Mouse (Mus musculus) forebrain, postnatal 0 days (tissue): ENCODE data around the gene Cst12. TPM values are rescaled to one million over a fixed set of nuclear protein-coding genes. Genes with fewer than 3 reads are reported as not detected.
"Not testable (repeated sequence)": the region's sequence is repeated elsewhere in the genome, so short reads cannot be mapped to it uniquely, and the experiment has no call there.

Experiments used
- ATAC-seq: fragments of 200-750 bp; cut with Nextera tagmentation; 2 replicates; pipeline ENCODE4 v1.8.0; 2017; ENCODE audit warnings: mild to moderate bottlenecking, moderate library complexity
- DNase-seq: peaks from one replicate; pipeline ENCODE4 v3.0.0-alpha.2; 2015
- H3K27ac ChIP-seq: fragments of 300-500 bp; sonication (generic); 2 replicates; pipeline ENCODE4 v1.5.1; 2014; ENCODE audit warnings: low read depth, mild to moderate bottlenecking, antibody characterized with exemption, low read length, moderate library complexity, mixed read lengths
- H3K27me3 ChIP-seq: fragments of 300-500 bp; sonication (generic); 2 replicates; pipeline ENCODE4 v1.6.1; 2014; ENCODE audit warnings: mild to moderate bottlenecking, low read length, mixed read lengths; ENCODE audit not compliant: insufficient read depth
- H3K36me3 ChIP-seq: fragments of 300-500 bp; sonication (generic); 2 replicates; pipeline ENCODE4 v1.6.1; 2014; ENCODE audit warnings: mild to moderate bottlenecking, moderate library complexity; ENCODE audit not compliant: insufficient read depth
- H3K4me1 ChIP-seq: fragments of 300-500 bp; sonication (generic); 2 replicates; pipeline ENCODE4 v1.6.1; 2014; ENCODE audit warnings: antibody characterized with exemption; ENCODE audit not compliant: insufficient read depth
- H3K4me2 ChIP-seq: fragments of 300-500 bp; sonication (generic); 2 replicates; pipeline ENCODE4 v1.6.1; 2014; ENCODE audit warnings: low read depth, mild to moderate bottlenecking, moderate library complexity
- H3K4me3 ChIP-seq: fragments of 300-500 bp; sonication (generic); 2 replicates; pipeline ENCODE4 v1.5.1; 2014; ENCODE audit warnings: low read depth, low read length, mixed read lengths
- H3K9ac ChIP-seq: fragments of 300-500 bp; sonication (generic); 2 replicates; pipeline ENCODE4 v1.6.1; 2014; ENCODE audit warnings: mild to moderate bottlenecking
- H3K9me3 ChIP-seq: fragments of 300-500 bp; sonication (generic); 2 replicates; pipeline ENCODE4 v1.6.1; 2016; ENCODE audit warnings: low read length
- CTCF ChIP-seq: sonication (generic); IDR thresholded peaks from 2 replicates; pipeline ENCODE4 v1.5.1; 2016; ENCODE audit warnings: antibody characterized with exemption, control low read depth, low read depth
- WGBS: fragments of 180-500 bp; shearing (Covaris S2); extraction: QIAGEN DNeasy Blood & Tissue Kit; methylation state at CpG from one replicate; pipeline ENCODE4 v1.1.7; 2014; 5-methylcytosine and 5-hydroxymethylcytosine counted together
- polyA plus RNA-seq: library from polyadenylated mRNA; unstranded; fragments of >200 nt; fragmentation: Nextera tagmentation; extraction: Ambion mirVana; gene quantifications from 2 replicates; pipeline ENCODE4 v1.2.1, GENCODE M21; 2015
- total RNA-seq: library from RNA; depleted of rRNA; stranded (reverse); fragments of >200 nt; gene quantifications from 2 replicates; pipeline ENCODE4 v1.2.3, GENCODE M21; 2014

Gene Cst12
- total and polyA plus RNA-seq, 2 experiments from 2014 or later: not detected

- Histone ChIP-seq H3K27me3 (no peaks in the 10 kb centered on the region), H3K27ac (no peak overlapping the region), H3K4me2 (no peak overlapping the region), H3K36me3 (no peaks in the 10 kb centered on the region), H3K9me3 (no peaks in the 10 kb centered on the region), H3K9ac (no peak overlapping the region), H3K4me1 (no peaks in the 10 kb centered on the region), H3K4me3 (no peak overlapping the region)
- WGBS: 88% methylated on average over 1 of the region's 1 CpGs
- ATAC-seq (no peak), DNase-seq (no peak)
- no peak for TF ChIP-seq CTCF
Measured at GRCm38 (mm10) chr2:148763648-148764388, 25.3 kb upstream of the Cst12 start.

- not testable (repeated sequence) for H3K9ac ChIP-seq, H3K36me3 ChIP-seq, H3K9me3 ChIP-seq, H3K27ac ChIP-seq, H3K4me2 ChIP-seq, ATAC-seq, H3K4me3 ChIP-seq, DNase-seq, H3K4me1 ChIP-seq, H3K27me3 ChIP-seq
- 82% methylated on average over 4 of the region's 4 CpGs for WGBS
Measured at GRCm38 (mm10) chr2:148771397-148771796, 17.8 kb upstream of the Cst12 start, which contains the start of gene Cst11. TSS of gene Cst11 (minus strand) at chr2:148771497.

GRCm38 (mm10) chr2:148781709-148782108 is 7.5 kb upstream of the Cst12 start, which contains the start of gene 8030411F24Rik:
TSS of gene 8030411F24Rik (plus strand) at chr2:148782009.
- Histone ChIP-seq H3K36me3 (no peaks in the 10 kb centered on the region), H3K27ac (no peak within 1 kb of the TSS), H3K27me3 (no peaks in the 10 kb centered on the region), H3K9me3 (no peaks in the 10 kb centered on the region), H3K9ac (no peak within 1 kb of the TSS), H3K4me2 (no peak within 1 kb of the TSS), H3K4me1 (no peaks in the 10 kb centered on the region), H3K4me3 (no peak within 1 kb of the TSS)
- ATAC-seq: no peak
- TF ChIP-seq CTCF: no peak
- no peak for DNase-seq
- WGBS: 13% methylated on average over 1 of the region's 1 CpGs

- DNase-seq (no peak), ATAC-seq (no peak)
- Histone ChIP-seq H3K4me1 (no peaks in the 10 kb centered on the region), H3K4me2 (no peak within 1 kb of the TSS), H3K9ac (no peak within 1 kb of the TSS), H3K27me3 (no peaks in the 10 kb centered on the region), H3K36me3 (no peaks in the 10 kb centered on the region), H3K27ac (no peak within 1 kb of the TSS), H3K4me3 (no peak within 1 kb of the TSS), H3K9me3 (no peaks in the 10 kb centered on the region)
- no peak for TF ChIP-seq CTCF
- WGBS: 87% methylated on average over 1 of the region's 1 CpGs
Measured at GRCm38 (mm10) chr2:148798485-148798884, 9.3 kb downstream of the Cst12 start, which contains the start of gene Cst8. TSS of gene Cst8 (plus strand) at chr2:148798785.

GRCm38 (mm10) chr2:148801491-148801921 is 12.3 kb downstream of the Cst12 start:
- TF ChIP-seq CTCF: no peak
- ATAC-seq: no peak
- Histone ChIP-seq H3K27ac (no peak overlapping the region), H3K36me3 (no peaks in the 10 kb centered on the region), H3K9me3 (no peaks in the 10 kb centered on the region), H3K4me1 (no peaks in the 10 kb centered on the region), H3K4me3 (no peak overlapping the region), H3K9ac (no peak overlapping the region), H3K27me3 (no peaks in the 10 kb centered on the region), H3K4me2 (no peak overlapping the region)
- WGBS: 53% methylated on average over 3 of the region's 3 CpGs
- no peak for DNase-seq

- 79% methylated on average over 6 of the region's 6 CpGs for whole genome bisulfite sequencing
- Histone ChIP-seq H3K36me3 (no peaks in the 10 kb centered on the region), H3K9ac (no peak overlapping the region), H3K27me3 (no peaks in the 10 kb centered on the region), H3K4me3 (no peak overlapping the region), H3K27ac (no peak overlapping the region), H3K4me2 (no peak overlapping the region), H3K9me3 (no peaks in the 10 kb centered on the region), H3K4me1 (no peaks in the 10 kb centered on the region)
- ATAC-seq: no peak
- no peak for DNase-seq
- no peak for TF ChIP-seq CTCF
Measured at GRCm38 (mm10) chr2:148806696-148807095, 17.5 kb downstream of the Cst12 start.

- no peaks in the 10 kb centered on the region for H3K27me3 ChIP-seq
- H3K9ac ChIP-seq: no peak within 1 kb of the TSS
- ATAC-seq (no peak), DNase-seq (no peak)
- no peak within 1 kb of the TSS for H3K27ac ChIP-seq
- no peaks in the 10 kb centered on the region for H3K9me3 ChIP-seq
- H3K4me3 ChIP-seq: no peak within 1 kb of the TSS
- no peak within 1 kb of the TSS for H3K4me2 ChIP-seq
- no peaks in the 10 kb centered on the region for H3K4me1 ChIP-seq
- no peak for TF ChIP-seq CTCF
- no peaks in the 10 kb centered on the region for H3K36me3 ChIP-seq
Measured at GRCm38 (mm10) chr2:148819909-148820308, 30.7 kb downstream of the Cst12 start, which contains the start of gene Cst13. TSS of gene Cst13 (plus strand) at chr2:148820081.
